Mouse (Mus musculus): ENCODE data around the gene Pnmal1.

Pnmal1 gene

DNA sequence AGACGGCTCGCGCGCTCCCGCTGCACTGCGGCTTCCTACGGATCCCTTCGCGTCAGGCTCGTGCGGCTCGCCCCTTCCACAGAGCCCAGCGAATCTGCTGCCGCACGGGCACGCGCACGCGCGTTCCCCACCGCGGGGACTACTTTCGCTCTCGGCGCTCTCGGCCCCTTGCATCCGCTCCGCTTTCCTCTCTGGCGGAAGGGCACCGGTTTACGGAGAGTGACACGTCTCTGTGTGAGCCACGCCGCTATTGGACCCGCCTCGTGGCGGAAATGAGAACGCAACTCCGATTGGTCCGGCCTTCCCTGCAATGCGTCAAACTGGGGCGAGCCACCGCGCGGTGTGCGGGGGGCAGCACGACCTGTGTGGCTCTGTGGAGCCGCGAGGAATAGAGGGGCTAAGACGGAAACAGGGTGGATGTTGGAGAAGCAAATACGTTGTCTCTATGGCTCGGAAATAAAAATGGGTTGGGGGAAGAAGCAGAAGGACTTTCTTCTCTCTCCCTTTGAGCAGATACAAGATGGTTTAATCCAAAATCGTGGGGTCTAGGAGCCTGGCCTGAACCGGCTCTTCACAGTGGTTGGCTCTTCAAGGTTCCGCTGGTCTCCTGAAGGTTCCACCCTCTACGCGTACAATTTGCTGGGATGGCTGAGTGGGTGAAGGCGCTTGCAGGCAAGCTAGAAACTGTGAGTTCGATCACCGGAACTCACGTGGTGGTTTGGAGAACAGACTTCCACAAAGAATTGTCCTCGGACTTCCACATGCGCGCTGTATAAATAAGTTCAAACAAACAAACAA, 35.2 kb upstream of the Pnmal1 start, which contains the start of gene Calm3:
Gene Calm3 (minus strand): TSS at position 78 of the 798 bp plus-strand sequence.
- DNase-seq, result peak; percentile 100

DNA sequence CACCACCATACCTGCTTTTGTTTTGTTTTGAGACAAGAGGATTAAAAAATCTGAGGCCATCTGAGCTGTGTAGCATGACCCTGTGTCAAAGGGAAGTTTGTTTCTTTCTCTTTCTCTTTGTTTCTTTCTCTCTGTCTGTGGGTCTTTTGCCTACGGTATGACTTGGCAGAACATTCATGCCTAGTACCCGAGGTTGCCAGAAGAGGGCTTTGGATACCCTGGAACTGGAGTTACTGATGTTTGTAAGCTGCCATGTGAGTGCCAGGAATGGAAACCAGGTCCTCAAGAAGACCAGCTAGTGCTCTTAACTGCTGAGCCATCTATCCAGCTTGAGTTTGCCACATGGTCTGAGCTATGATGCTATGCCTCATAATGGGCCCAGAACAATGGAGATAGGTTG, 31.1 kb upstream of the Pnmal1 start:
- no peak for DNase-seq

DNA sequence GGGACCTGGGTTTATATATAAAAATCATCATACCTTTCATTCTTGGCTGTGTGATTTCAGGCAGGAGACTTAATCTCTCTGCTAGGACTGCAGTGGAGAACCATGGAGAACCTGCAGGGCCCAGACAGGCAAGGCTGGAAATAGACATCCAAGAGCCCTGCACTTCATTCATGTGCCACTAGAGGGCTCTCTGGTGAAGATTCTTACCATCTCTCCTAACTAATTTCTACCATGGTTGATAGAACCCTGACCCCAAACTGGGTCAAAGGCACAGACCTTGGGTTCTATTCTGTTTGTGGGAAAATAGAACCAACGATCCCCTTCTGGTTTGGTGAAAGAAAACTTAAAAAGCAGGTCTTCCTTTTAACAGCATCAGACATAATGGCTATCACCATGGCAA, 28.6 kb upstream of the Pnmal1 start:
- peak; percentile 78 for DNase-seq

DNA sequence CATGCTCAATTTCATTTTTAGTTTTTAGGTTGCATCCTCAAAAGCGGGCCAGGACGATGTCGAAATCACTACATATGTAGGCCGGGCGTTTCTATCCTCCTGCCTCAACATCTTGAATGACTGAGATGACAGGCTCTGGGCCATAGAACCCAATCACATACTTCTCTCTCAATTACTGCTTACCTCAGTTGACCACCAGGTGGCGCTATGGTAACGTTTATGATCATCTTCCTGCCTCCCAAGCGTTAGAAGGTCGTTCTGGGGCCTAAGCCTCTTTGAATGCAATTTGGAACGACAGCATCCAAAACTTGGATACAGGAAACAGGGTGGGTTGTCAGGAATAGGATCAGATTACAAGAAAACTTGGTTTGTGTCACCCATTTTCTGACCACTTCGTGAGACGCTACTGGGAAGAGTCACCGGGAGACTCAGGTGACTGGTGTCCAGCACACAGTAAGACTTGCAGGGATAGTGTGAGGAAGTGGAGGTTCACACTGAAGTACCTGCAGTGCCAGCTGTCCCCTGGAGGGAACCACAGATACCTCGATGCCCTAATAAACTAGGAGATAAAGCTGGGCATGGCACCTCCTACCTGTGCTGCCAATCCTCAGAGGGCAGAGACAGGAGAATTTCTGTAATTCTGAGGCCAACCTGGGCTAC, 27.4 kb upstream of the Pnmal1 start:
- DNase-seq, result peak; percentile 86

DNA sequence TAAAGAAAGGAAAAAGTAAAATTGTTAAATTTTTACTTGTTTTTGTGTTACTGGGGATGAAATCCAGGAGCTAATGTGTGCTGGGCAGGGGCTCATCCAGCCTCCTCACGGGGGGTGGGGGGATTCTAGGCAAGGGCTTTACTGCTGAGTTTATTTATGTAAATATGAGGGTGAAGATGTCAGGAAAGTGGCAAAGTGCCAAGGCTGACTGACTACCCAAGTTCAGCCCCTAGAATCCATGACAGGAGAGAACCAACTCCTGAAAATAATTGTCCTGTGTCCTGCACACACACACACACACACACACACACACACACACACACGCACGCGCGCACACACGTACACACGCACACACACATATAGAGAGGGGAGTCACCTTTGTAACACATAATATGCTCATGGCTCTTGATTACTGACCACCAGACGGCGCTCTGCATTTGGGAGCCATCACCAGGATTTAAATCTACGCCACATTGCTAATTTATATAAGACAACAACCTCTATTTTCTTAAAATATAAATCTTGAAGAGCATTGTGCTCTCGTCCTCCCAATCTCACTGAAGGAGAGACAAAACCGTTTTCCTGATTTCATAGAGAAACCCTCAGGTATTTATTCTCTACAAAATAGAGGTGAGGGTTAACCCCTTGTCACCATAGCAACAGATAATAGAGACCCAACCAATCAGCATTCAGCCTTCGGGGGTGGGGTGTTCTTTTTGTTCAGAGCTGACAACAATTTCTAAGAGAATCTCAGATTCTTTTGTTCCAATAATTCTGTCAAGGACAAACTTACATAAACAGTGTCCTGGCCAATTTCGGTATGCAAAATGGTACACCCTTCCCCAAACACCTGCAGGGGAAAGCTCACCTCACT, 26.5 kb upstream of the Pnmal1 start:
- DNase-seq, result peak; percentile 55

DNA sequence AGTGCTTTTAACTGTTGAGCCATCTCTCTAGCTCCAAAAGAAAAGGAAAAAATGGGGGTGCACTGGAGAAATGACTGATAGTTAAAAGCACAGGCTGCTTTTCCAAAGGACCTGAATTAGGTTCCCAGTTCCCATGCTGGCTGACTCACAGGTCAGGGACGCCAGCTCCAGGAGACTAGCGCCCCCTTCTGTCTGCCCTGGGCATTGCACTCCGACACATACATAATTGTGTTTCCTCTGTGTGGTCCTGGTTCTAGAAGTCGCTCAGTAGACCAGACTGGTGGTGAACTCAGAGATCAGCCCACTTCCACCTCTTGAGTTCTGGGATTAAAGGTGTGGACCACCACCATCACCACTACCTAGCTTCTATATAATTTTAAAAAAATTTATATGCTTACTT, 22.2 kb upstream of the Pnmal1 start:
- DNase-seq, result no peak

DNA sequence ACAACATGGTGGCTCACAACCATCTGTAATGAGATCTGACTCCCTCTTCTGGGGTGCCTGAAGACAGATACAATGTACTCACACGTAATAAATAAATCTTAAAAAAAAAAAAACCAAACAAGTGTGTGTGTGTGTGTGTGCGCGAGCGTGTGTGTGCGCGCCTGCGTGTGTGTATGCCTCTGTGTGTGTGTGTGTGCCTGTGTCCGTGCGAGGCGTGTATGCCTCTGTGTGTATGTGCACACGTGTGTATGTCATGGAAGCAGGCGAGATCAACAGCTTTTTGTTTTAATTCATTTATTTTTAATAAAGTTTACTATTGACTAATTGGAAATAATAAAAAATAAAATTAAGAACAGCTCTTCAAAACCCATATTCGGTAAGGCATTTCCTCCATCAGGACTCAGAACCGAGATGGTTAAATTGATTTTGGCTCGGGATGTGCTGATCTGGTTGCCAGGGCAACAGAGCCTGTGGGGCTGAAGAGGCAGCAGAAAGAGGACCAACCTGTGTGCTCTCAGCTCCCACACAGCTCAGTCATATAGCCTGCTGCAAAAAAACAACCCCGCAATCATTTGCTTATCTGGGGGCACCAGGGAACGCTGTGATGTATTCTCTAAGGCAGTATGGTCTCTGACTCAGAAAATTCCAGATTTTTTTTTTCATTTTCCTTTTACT, 21.2 kb upstream of the Pnmal1 start:
- no peak for DNase-seq

DNA sequence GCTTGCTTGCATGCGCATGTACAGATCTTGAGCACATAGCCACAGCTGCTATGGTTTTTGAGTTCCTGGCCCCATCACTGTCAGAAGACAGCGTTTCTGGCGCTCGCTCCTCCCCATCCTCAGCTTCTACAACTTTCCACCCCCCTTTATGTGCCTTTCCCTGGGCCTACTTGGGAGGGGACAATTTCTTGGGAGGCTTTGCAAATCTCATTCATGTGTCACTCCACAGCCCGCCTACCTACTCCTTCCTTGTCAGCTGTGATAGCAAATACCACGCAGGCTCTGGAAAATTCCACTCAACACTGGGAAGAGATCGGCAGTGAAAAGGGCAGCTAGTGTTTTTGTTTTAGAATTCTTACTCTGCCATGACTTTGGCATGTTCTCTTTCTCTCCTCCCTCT, 19.2 kb upstream of the Pnmal1 start:
- no peak for DNase-seq

DNA sequence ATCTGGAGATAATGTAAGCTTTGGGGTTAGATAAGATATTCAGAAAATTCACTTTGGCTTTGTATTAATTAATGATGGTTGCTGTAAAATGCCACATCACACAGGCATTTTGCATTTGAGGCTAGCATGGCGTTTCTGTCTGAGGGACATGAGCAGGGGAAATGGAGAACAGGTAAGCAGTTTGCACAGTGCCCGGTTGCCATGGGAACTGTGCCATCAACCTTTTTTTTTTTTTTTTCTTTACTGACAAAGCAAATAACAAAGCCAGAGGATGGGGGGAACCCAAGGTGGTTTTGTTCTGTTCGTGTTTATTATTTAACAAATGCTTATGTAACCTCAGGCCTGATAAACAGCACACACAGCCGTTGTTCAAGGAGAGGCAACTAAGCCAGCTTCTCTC, 16.6 kb upstream of the Pnmal1 start:
- no peak for DNase-seq

DNA sequence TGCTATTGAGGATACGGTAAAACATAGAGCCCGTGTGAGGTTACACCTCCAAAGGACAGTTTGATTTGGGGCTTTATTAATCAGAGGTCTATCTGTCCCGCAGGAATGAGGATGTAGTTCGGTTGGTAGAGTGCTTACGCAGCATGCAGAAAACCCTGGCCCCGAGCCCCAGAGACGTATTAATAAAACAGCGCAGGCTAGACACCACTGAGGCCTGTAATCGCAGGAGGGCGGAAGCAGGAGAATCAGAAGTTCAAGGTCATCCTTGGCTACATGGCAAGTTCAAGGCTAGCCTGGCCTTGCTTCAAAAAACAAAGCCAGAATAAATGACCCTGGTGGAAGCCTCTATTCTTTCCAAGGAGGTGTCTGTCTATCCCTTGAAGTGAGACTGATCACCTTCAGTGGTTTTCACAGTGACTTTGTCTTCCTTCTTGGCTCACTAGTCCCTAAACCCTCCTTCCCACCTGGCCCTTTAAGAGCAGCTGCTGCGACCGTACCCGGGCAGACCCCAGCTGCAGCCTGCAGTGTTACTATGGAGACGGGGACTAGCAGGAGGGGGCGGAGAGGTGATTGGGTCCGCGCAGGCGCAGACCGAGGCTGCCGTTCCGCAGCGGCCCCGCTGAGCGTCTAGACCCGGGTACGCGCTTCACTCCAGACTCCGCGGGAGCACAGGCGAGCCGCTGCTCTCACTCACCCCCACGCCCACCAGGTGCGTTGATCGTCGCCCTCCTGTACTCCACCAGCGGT, 15.2 kb upstream of the Pnmal1 start, which contains the start of gene Pnmal2:
Gene Pnmal2 (plus strand): TSS at position 622 of the 747 bp plus-strand sequence.
- peak; percentile 73 for DNase-seq

DNA sequence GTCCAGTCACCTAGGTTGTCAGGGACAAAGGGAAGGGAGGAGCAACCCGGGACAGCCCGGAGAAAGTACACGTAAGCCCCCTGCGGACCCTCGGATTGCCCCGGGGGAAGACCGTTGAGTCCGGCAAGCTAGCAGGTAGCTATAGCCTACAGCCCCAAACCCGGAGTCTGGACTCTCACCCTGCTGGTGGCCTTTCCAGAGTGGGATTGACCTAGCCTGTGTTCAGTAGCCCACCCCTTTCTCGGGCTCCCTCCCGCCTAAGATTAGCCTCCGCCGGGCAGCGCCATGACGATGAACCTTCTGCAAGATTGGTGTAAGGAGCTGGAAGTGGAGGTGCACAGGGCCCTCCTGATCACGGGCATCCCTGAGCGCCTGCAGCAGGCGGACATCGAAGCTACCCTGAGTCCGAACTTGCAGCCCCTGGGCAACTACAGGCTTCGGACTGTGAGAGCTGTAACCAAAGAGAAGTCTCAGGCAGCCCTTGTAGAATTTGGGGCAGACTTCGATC, 14.6 kb upstream of the Pnmal1 start:
- DNase-seq, result no peak

DNA sequence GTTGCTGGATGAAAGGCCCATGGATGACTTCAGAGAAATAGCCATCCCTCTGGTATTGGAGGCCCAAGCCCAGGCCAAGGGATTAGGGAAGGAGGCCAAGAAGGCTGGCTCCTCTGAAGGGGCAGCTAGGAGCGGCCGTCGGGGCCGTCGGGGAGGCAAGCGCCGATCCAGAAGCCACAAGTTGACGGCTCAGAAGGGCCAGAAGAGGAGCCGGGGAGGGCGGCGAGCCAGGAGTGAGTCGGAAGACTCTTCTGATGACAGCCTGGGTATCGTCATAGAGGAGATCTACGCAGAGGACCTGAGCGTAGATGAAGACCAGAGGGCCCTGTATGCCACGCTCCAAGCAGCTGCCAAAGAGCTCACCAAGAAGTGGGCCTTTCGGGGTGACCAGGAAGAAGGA, 14.1 kb upstream of the Pnmal1 start:
- DNase-seq, result no peak

DNA sequence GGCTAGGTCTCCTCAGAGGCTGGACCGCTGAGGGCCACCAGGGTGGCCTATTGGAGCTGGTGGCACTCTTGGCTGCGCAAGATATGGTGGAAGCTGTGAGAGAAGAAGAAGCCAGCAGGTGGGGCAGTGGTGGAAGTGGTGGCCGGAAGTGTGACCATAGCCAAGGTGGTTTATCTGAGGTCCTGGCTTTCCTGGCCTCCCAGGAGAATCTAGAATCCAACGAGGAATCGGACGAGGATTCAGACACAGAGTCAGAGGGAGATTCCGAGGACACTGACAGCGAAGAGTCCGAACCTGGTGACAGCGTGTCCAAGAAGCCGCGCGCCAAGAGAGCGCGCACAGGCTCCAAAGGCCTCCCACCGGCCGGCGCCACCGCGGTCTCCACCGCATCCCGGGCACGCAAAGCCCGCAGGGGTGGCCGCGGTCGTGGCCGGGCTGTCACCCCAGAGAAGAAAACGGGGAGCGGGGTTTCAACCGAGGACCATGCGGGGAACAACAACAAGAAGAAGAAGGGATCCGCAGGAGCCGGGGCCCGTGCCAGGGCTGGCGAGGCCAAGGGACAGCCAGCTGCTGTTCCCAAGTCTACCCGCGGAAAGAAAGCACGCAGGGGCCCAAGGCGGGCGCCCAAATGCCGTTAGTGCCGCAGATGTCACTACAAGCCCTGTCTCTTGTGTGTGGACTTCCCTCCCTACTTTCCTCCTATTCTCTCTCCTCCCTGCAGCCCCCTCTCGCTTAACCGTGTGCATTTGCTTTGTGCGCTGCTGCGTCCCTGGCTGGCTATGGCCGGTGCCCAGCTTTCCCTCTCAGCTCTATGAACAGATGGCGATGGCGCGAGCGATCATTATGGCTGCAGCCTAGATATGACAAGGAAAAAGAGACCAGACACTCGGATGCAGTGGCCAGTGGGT, 12.8 kb upstream of the Pnmal1 start:
- DNase-seq, result no peak

DNA sequence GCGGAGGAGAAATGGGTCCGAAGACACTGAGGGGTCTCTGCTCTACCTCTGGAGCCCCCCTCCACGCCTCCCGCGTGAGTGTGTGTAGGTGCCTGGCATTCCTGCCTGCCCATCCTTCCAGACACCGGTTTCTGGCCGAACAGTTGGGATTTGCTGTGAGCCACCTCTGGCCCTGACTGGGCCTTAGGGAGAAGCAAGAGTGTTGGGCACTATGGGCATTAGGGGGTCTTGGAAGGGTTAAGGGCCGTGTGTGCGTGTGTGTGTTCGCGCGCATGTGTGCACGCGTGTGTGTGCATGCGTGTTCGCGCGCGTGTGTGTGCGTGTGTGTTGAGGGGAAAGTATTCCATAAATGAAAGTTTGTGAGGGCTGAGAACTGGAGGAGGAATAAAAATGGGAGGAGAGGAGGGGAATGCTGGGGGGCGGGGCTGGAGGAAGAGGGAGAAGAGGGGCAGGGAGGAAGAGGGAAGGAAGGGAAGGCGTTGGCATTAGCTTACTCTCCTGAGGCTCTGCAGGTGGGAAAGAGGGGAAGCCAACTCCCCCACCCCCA, 12.1 kb upstream of the Pnmal1 start:
- no peak for DNase-seq

DNA sequence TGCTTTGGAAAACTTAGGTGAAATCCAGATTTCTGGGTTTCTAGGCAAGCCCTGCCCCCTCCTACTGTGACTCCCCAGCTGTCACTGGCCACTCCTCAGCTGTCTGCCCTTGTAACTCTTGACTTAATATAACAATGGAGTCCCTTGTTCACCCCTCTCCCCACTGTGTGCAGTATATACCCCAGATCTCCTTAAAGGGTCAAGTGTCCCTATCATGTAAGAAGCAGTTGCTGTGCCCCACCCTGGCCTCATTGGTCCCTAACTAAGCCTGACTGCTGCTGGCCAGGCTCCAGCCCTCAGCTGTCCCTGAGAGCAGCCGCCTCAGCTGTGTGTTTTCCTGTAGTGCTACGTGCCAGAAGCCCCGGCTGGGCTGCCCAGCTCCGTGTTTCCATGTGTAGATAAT, 11.5 kb upstream of the Pnmal1 start:
- no peak for DNase-seq

DNA sequence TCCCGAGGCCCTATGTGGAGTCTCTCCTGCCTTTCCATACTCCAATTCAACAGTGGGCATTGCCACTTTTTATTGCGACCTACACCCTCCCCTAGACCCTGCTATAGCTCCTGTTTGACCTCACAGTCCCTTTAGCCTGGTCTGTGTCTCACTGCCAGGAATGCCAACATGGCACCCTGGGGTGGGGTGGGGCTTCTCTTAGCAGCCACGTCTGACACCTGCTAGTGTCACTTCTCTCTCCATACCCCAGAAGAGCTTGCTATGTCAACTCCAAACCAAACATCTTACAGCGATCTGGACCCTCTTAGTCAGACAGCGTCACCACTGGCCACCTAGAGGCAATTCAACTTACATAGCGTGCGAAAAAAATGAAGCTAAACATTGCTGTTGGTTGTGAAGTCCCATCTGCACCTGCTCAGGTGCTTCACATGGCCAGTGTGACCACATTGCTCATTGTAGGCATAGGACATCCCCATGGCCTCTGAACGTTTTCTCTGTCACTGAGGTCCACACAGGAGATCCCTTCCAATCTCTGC, 10.5 kb upstream of the Pnmal1 start:
- DNase-seq, result no peak

DNA sequence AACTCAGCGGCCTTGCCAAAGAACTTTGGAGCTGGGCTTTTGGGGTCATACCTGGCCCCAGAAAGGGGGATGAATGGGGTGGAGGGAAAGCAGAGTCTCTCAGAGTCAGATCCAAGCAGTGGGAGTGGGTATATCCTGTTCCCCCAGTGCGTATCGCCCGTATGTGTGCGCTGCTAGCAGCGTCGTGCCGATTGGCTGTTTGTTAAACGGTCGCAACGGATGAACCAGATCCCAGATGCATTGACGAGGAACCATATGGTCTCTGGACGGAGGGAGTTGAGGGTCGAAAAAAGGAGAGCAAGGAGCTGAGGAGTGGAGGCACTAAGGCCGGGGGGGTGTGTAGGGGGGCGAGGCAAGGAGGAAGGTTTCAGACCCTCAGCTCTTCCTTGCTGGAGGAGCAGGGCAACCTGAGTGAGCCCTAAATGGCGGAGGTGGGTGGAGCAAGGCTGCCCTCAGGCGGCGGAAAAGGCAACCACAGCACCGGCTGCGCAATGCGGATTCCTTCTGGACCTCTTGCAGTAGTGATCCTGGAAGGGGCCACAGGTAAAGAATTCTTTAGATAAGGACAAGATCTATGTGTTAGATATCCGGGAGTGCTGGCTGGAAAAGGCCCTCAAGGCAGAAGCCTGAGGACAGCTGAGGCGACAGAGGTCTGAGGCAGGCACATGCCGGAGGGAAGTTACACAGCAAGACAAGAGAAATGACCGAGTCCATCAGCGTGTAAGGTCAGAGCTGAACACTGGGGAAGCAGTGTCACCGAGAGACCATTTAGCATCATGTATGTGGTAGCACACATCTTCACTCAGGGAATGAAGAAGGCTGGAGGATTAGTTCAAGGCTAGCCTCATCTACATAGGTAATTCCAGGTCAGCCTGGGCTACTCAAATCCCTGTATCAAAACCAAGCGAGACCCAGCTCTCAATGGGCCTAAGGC, 9.3 kb upstream of the Pnmal1 start:
- DNase-seq, result peak; percentile 84

DNA sequence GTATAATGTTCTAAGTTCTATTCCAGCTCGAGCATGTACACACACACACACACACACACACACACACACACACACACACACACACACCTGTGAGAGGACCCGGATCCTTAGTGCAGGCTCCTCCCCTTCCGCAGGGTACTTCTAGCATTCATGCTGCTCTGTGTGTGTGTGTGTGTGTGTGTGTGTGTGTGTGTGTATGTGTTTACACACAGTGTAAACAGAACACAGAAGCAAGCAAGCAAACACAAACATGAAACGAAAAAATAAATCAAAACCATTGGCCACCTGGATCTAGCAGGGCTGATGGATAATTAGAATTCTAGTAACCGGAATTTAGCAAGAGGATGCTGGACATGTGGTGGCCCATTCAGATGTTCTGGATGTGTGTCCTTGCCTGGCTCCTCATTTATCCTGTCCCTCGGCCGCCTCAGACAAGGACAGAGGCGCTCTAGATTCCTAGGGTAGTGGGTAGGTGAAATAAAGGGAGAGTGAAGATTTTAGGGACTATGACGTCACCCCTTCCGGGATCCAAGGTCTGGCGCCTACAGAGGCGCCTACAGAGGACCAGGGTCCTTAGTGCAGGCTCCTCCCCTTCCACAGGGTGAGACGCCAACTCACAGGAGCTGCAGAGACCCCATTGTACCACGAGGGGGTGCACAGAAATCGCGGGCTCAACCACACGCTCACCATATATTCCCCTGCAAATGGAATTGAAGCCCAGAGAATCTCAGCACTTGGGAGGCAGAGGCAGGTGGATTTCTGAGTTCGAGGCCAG, 8.4 kb upstream of the Pnmal1 start:
- DNase-seq, result peak; percentile 73
